Mouse (Mus musculus) ES-Bruce4 (cell line): Measurements from ENCODE around the gene Auts2.

Source experiments
- CTCF ChIP-seq: IDR thresholded peaks from one replicate; pipeline ENCODE4 v1.8.1; 2011; ENCODE audit warnings: low read depth, low read length
- EP300 ChIP-seq: IDR thresholded peaks from 2 replicates; pipeline ENCODE4 v1.6.1; 2011; ENCODE audit warnings: low read depth, low read length; ENCODE audit not compliant: insufficient read depth
- POLR2A ChIP-seq: IDR thresholded peaks from one replicate; pipeline ENCODE4 v1.8.1; 2011; ENCODE audit warnings: low read length; ENCODE audit not compliant: insufficient read depth

GRCm38 (mm10) chr5:131496517-131497216, 1046.5 kb downstream of the Auts2 start:
- TF ChIP-seq CTCF (no peak), POLR2A (no peak), EP300 (no peak)
